Mouse (Mus musculus) thymus, postnatal 0 days (tissue): ENCODE measurements around the gene Pnpt1. TPM values are rescaled to one million over a fixed set of nuclear protein-coding genes. Genes with fewer than 3 reads are reported as not detected.

Experiments used
- DNase-seq: peaks from one replicate; pipeline ENCODE4 v3.0.0-alpha.2; 2015; ENCODE audit warnings: low spot score
- polyA plus RNA-seq: library from polyadenylated mRNA; unstranded; fragments of >200 nt; fragmentation: Nextera tagmentation; extraction: Ambion mirVana; gene quantifications from 2 replicates; pipeline ENCODE4 v1.2.1, GENCODE M21; 2015

Gene Pnpt1
- 36.7 and 39.8 TPM in 2 replicates for polyA plus RNA-seq

DNA sequence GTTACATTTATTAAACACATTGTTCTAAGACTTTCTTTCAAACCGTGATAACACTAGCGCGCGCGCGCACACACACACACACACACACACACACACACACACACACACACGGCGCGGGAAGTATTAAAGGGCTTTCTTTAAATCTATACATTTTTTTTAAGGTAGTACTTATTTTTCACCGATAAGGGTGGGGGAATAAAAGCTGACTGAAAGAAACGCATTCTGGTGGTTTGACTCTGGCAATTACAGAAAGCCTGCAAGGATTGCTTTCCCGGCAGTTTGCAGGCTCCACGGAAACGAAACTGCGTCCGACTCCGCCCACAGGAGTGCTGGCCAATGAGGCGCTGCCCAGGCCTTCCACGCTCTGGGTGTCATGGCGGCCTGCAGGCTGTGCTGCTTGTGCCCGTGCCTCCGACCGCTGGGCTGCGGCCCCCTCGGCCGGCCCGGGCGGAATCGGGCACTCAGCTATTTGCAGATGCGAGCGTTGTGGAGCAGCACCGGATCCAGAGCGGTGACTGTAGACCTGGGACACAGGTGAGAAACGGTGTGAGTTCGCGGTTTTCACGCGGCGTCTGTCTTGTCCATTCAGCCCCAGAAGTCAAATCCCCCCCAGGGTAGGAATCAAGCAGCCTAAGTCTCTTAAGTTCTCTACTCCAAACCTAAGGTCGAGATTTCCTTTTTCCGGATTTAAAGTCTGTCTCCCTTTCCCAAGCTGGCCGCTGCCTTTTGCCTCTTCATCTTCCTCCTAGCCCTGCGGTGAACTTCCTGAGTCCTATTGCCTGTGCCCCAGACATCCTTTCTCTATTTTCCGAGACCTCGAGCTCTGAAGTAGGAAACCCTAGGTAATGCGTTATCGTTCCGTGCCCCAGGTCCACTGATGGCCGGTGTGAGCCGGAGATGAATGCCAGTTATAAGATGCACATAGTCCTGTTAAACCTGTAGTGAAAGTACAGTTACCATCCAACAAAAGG is at the start of gene Pnpt1:
Gene Pnpt1 (plus strand): TSS at position 360 of the 971 bp plus-strand sequence.
- DNase-seq: peak; percentile 90

GRCm38 (mm10) chr11:29092403-29092802 is 38.1 kb upstream of the Pnpt1 start:
- DNase-seq: no peak

DNA sequence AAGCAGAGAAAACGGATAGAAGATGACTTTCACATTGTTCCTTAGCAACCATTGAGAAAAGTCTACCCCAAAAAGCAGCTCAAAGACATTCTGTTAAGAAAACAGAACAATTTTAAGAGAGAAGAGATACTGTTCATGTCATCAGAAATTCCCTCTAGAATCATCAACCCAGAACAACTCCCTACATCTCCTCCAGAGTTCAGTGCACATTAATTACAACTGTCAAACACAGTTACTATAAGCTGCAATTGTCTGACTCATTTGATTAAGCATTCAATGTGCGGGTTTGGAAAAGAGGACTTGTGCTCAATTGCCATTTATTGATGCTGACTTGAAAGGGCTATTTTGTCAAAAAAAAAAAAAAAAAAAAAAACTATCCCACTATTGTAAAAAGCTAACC is 31.6 kb upstream of the Pnpt1 start:
- no peak for DNase-seq

- no peak for DNase-seq
These were observed 621 bp upstream of the Pnpt1 start for GRCm38 (mm10) chr11:29129862-29130384.

DNA sequence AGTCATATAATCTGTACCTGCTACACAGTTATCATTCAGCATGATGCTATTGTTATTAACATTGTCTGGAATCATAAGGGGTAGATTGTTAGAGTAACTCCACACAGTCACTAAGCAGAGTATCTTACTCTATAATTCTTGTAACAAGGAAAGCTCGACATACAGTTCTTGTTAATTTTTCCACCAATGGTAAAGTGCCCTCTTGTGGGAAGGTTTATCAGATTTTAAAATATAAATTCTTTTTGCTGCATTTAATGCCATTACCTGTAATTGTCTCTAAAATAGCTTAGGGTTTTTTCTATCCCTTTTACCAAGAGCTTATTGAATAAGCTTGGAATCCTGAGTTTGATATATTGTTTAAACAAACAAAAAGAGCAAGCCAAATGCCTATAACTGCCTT is 10.1 kb downstream of the Pnpt1 start:
- DNase-seq: no peak

DNA sequence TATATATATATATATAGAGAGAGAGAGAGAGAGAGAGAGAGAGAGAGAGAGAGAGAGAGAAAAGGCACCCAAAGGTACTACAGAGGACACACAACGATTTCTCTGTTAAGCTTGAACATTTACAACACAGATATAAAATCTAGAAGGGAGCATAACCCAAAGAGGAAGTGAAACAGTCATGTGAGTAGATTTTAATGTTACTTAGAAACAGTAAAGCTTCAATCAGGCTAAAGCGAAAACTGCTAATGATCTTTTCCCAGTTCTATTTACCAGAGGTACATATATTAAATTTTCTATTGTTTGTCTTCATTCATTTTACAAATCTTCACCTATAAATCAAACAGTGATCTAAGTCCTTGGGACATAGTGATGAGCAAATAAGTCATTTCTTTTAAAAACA is 18.4 kb downstream of the Pnpt1 start:
- no peak for DNase-seq

DNA sequence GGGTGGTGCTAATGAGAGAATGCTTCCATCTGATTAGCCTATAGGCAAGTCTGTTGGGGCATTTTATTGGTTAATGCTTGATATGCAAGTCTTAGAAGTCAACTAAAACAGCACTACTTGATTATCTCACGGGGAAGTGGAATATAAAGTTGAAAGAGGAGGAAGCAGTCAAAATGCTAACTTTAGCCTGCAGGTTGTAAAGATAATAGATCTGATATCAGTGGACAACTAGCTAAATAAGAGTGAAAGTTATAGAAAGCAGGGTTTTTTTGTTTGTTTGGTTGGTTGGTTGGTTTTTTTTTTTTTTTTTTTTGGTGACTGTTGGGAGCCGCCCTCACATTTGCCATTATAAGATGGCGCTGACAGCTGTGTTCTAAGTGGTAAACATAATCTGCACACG is 33.0 kb downstream of the Pnpt1 start:
- no peak for DNase-seq

GRCm38 (mm10) chr11:29171959-29172391 is 41.4 kb downstream of the Pnpt1 start:
- DNase-seq: peak; percentile 67

- DNase-seq: peak; percentile 97
These were observed 42.1 kb downstream of the Pnpt1 start, which contains the start of gene Ppp4r3b for GRCm38 (mm10) chr11:29172563-29173124. TSS of gene Ppp4r3b (plus strand) at chr11:29172890.

GRCm38 (mm10) chr11:29173125-29173631 is 42.6 kb downstream of the Pnpt1 start:
- DNase-seq: peak; percentile 74

GRCm38 (mm10) chr11:29173706-29174436 is 43.3 kb downstream of the Pnpt1 start:
- DNase-seq: peak; percentile 6

- DNase-seq: no peak
These were observed 48.8 kb downstream of the Pnpt1 start for GRCm38 (mm10) chr11:29179319-29179718.

- DNase-seq: no peak
These were observed 50.1 kb downstream of the Pnpt1 start for GRCm38 (mm10) chr11:29180657-29181056.

GRCm38 (mm10) chr11:29181751-29182150 is 51.2 kb downstream of the Pnpt1 start:
- DNase-seq: no peak

- no peak for DNase-seq
These were observed 58.4 kb downstream of the Pnpt1 start for GRCm38 (mm10) chr11:29188981-29189380.

- DNase-seq: no peak
These were observed 73.1 kb downstream of the Pnpt1 start for GRCm38 (mm10) chr11:29203653-29204052.

GRCm38 (mm10) chr11:29209774-29210173 is 79.2 kb downstream of the Pnpt1 start:
- no peak for DNase-seq
